Mouse (Mus musculus) spleen, adult 18-20 months (tissue): ENCODE results near the gene Stox2.

Source experiments
- DNase-seq, 2 experiments: peaks; one replicate each; pipeline ENCODE4 v3.0.0; 2022; ENCODE audit warnings: mixed read lengths in 2 of 2

The Stox2 gene

DNA sequence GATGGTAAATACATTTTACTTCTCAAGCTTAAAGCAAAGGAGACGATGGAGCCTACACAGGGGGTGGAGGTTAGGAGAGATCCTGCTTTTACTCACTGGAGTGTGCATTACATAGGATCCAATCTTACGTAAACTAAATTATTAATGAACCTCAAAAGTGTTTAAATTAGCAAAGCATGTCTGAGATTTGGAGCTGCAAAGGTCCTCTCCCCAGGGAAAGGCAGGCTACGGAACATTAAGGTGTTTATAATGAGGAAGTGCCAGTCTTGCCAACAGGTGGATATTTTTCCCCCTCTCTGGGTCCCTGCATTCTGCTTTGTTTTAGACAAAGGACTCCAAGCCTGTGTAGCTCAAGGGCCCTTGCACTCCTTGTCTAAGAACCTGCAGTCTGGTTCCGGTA is 205.3 kb downstream of the Stox2 start:
- no peak for DNase-seq

DNA sequence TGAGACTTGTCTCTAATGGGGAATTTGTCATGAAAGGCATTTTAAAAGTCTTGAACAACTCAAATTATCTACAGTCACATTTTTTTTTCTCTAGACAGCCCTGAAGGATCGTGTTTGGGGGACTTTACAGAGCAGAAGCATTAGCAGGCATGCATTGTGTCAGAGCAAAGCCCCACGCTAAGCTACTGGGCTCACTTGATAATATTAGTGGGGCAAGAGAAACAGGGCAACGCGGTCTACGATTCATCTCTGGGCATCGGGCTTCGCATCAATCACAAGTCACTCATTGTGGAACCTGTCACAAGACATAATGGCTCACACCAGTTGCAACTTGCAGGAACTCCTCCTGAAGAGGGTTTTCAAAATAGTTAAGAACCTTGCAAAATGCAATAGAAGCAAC is 205.9 kb downstream of the Stox2 start:
- DNase-seq, result no peak

DNA sequence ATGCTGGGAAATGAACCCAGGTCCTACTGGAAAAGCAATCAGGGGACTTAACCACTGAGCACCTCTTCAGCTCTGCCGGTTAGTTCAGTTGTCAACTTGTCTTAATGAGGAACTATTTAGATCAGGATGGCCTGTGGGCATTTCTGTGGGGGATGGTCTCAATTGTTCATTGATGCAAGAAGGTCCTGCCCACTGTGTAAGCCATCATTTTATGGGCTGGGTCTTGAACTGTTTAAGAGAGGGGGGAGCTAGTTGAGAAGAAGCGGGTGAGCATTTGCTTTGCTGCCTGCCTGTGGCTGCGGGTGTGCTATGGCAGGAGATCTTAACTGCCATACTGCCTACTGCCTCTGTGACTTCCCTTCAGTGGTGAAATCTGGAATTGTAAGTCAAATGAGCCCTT is 214.1 kb downstream of the Stox2 start:
- DNase-seq, result no peak

DNA sequence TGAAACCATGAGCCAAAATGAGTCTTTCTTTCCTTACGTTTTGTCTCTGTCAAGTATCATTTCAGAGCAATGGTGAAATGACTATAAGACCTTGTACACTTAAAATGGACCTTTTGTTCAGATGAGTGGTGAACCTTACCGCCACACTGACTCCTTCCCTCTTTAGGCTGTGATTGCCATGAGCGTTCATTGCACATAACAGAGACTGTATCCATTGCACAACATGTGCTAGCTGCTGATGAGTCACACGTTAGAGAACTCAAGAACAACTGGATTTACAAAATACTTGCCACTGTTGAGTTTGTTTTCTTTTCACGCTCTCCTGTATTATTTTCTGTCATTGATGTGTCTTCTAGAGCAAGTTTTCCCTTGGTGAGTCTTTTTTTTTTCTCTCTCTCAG is 216.1 kb downstream of the Stox2 start:
- DNase-seq, result no peak

DNA sequence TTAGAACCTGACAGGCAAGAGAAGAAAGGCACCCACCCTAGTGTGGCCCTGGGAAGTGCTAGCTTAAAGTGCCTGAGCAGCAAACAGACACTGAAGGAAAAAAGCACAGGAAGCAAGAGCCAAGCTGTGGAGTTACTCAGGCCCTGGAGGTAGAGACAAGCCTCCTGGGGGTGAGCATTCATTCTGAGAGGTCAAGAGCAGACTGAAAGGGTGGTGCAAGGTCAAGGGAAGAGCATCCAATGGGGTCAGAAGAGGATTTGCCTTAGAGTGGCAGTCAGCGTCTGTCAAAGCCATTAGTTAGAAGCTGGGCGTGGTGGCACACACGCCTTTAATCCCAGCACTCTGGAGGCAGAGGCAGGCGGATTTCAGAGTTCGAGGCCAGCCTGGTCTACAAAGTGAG is 224.3 kb downstream of the Stox2 start:
- no peak for DNase-seq

DNA sequence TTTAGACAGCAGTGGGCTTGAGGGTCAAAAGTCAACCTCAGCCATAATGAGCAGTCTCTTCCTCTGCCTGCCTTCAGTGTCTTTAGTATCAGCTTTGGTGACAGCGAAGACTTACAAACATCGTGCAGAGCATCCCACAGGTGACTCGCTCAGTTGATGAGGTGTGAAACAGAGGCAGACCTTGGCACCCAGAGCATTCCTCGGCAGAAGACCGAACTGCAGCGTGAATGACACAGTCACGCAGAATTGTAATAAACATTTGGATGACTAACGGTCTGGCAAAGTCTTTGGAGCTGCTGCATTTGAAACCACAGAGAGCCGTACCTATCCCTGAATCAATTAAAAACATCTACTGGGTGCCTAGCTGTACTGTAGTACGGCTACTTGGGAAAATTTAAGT is 225.0 kb downstream of the Stox2 start:
- DNase-seq, result no peak

DNA sequence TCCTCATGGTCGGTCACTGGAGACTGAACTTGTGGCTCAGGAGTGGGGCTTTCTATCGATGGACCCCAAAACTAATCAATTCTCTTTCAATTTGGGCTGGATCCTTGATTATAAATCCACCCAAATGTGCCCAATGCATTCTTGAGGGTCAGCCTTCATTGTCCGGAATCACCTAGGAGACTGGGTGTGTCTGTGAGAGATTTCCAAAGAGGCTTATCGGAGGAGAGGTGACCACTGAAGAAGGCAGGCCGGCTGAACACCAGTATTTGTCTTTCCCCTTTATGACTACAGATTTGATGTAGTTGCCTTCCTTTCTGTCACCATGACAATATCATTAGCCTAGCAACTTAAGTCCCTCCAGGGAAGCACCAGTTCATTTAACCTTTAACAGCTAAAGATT is 225.8 kb downstream of the Stox2 start:
- DNase-seq, result no peak

DNA sequence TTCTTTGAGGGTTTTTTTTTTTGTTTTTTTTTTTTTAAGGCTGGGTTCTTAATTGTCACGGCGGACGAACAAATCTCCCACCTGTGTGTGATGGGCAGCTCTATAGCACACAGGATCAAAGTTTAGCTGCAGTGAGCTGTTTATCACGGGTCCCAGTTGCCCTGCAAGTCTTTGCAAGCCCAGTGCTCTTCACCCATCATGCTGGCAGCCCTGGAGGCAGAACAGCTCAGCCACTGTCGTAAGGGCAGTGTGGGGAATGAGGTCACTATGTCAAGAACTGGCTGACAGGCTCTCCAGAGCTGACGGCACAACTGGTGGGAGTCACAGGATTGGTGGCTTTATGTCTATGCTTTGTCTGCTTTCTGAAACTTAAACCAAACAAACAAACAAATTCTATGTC is 227.6 kb downstream of the Stox2 start:
- DNase-seq, result no peak

DNA sequence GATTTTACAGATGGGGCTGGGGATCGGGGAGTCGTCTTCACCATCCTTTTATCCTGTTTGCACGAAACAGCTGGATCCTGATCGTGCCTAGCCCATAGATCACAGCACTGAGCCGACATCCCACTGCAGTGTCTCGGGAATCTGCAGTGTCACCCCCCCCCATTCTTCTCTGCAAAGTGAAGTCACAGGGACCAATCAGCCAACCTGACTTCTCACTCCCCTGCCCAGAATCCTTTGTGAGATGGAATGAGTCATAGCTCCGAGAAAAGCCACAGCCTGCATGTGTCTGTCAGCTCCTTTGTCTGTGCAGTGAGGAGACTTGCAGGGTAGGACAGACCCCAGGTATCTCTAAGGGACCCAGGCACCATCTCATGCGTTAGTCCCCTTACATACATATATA is 228.1 kb downstream of the Stox2 start:
- DNase-seq, result no peak

DNA sequence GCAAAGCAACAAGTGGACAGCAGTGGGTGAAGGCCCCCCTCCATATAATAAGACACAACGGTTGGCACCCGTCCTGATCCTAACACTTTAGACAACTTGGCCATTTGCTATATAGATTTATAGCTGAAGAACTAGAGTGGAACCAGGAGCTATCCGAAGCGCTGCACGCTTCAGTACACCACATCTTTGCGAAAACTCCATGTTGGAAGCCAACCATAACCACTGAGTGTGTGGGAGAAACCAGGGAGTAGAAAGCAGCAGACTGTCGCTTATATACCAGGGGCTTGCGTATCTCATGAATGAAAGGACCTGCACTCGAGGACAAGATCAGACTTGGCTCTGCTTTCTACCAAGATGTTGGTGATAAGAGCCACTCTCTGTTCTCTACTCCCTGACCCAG is 234.0 kb downstream of the Stox2 start:
- no peak for DNase-seq

DNA sequence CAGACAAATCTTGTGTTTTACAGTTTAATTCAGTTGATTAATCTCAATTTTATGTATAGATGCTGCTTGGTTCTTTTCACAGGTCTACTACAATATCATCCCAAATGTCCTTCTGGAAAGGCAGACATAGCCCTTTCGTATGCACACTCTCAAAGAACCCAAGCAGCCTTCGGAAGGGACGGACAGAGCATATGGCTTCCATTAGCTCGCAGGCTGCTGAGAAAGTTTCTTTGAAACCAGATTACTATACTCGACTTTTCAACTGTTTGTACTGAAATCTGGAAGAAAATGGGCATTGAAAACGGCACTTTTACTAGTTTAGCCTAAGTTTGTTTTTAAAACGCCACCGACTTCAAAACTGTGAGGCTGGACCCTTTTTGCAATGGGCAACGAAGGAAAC is 234.9 kb downstream of the Stox2 start:
- no peak for DNase-seq

DNA sequence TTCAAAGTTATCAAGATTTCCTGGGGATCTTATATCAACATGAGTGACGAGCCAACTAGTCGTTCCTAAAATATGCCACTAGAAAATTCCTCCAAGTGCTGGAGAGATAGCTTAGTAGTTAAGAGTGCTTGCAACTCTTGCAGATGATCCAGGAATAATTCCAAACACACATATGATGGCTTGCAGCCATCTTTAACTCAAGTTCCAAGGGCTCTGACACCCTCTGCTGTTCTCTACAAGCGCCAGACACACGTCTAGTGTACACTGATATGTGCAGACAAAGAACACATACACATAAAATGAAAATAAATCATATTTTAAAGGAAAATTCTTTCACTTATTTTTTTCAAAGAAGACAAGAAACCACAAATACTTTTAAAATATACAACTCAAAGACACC is 237.9 kb downstream of the Stox2 start:
- DNase-seq, result no peak

DNA sequence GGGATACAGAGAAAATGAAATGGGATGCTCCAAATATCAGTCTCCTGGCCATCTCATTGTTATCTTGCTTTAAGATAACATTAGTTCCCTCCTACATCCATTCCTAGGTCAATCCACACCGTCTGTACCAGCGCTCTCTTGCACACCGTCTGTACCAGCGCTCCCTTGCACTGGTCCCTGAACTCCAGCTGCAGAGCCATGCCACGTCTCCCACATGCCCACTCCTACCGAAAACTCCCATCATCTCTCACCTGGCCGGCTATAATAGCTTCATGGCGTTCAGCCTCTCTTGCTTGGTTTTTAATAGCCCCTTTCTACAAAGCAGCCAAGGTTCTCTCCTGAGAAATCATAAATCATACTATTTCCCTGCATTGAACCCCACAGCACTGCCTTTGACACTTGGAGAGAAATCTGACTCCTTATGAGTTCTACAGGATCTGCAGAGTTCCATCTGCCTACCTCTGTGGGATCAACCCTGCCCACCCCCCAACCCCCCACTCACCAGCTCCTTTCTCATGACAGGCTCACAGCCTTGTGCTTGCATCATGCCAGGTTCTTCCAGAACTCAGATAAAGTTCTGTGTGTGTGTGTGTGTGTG is 239.4 kb downstream of the Stox2 start:
- DNase-seq, result no peak

DNA sequence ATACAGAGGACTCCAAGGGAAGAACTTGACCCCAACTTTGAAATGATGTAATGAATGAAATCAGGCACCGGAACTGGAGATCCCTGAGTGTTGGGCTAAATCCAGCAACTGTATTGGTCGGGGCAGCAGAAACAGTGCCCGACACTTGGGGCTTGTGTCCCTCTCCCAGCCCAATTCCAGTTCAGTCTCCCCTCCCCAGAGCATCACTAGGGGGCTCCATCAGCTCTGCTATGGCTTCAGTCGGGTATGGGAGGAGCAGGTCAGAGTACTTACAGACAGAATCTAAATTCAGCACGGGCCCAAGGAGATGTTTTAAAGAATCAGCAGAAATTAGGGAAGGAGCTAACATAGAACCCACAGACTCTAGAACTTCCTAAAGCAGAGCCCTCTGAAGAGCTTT is 240.7 kb downstream of the Stox2 start:
- no peak for DNase-seq

DNA sequence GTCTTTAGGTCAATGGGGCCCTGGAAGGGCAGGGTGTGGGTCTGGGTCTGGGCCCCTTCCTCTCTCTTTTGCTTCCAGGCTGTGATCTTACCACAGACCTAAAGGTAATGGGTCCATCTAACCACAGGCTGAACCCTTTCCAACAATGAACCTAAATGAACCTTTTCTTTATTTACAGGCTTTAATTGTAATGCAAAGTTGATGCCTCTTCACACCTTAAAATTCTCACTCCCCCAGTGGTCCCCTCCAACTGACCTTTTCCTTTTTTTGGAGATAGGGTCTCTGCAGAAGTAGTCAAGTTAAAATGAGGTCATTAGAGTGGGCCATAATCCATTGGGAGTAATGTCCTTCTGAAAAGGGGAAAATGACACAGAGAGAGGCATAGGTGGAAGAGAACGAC is 249.8 kb downstream of the Stox2 start:
- no peak for DNase-seq

DNA sequence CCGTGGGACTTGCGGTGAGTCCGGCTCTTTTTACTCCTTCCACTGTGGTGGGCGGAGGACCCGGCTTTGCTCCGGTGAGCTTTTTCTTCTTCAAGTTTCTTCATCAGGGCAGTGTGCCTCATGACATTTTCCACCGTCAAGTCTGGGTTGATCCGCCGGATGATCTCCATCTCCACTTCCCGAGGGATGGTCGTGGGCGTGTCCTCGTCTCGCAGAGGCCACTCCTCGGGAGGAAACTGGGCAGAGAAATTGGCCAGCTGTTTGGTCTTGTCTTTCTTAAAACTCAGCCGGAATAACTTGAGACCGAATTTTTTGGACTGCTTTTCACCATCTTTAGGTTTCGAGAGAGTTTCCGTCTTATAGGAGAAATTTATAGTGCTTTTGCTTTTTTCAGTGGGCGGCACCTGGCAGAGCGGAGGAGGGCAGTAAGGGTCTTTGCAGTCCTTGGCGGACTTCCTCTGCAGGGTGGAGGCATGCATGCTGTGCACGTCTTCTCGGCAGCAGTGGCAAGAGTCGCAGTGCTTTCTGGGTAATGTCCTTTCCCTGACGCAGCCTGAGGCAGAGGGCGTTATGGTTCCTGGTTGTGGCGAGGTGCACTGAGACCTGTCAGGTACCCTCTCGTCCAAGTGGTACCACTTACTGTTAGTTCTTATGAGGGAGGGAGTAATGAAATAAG is 252.7 kb downstream of the Stox2 start:
- DNase-seq, result no peak

DNA sequence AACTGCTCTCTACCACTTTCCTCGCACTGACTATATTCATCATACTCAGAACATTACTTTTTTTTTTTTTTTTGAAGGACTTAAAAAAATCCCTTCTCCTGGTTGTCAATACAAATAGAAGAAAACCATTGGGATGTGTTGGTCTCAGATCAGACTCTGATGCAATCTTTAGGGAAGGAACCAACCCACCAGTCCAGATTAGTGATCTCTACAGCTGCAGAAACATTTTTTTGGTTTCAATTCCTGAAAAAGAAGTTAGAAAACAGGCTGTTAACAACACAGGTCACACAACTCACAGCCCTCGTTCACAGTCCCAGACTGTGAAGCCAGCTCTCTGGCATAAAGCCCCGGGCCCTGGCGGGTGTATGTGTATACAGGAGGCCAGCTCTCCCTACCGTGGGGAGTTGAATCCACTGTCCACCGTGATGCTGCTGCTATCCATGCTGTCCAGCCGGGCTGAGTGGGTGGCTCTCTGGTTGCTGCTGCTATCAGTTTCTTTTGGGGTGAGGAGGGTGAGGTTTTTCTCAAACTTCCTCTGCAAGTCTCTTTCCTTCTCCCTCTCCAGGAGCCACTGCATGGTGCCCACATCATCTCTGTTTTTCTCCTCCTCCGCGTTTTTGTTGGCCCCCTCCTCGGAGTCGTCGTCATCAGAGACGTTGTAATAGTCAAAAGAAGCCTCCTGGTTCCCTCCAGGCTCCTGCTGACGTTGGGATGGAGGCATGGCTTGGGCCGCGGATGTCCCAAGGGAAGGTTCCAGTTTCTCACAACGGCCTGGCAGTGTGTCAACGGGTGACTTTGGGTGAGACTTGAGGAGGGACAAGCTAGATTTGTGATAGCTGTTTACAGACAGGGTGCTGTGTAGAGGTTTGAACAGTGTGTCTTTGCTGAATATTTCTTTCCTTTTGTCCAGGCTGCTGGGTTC is 254.5 kb downstream of the Stox2 start:
- peak in 1 of 2 experiments; percentile 7 for DNase-seq

DNA sequence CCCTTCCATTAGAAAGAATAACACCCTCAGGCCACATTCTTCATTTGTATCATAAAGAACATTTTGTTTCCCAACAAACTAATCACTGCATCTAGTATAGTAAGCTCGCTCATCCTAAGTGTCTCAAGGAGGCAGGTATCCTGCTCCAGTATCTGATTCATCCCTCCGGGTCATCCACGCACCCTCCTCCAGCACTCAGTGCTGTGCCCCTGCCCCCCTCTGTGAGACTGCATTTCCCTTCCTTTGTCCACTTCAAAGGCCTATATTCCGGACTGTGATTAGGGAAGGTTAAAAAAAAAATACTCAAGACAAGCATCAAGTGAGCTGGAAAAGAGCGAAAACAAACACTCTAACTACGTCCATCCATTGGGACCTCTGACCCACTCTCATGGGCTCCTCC is 260.8 kb downstream of the Stox2 start:
- DNase-seq, result no peak

DNA sequence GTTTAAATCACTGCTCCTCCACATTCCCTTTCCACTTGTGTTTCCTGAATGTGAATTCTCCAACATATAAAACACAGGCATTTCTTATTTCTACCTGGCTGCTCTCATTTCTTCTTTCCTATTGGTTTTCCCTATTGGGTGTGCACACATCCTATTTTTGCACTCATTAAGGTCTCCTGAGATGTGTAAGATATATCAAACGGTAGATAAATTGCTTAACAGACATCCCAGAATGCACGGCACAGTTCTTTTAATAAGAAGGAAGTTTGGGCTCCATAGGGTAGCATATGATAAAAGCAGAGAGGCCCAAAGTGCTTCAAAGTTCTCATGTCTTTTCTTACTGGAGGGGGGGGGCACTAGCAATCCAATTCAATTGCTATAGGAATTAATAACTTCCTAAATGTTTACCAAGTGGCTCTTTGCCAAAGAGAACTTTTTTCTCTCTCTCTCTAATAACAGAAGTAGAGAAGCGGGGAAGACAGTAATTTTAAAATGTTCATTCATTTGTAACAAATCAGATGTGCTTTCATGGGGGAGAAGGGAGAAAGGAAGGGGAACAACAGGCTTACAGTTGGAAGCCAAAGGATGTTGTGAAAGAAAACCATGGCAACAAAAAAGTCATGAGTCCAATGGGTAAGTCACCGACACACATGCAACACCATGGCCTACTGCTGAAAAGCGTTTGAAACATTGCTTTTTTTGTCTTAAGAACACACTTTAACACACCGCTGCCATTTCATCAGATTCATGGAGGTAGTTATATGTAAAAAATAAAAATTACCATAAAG is 263.2 kb downstream of the Stox2 start:
- no peak for DNase-seq

DNA sequence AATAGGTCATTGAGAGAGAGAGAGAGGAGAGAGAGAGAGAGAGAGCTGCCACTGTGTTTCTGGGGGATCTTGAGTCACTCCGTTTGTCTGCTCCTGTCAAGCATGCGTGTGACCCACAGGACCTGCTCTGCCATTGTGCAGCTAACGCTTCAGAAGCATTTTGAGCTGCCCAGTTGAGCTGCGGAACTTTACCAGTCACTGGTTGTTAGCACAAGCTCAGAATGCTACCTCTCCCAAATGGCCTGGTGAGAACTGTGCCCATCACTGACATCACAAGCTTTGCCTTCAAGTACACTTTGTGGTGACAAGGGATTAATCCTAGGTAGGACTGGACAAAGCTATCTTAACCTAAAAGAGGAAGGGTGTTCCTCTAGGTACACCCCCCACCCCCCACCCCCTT is 263.9 kb downstream of the Stox2 start:
- DNase-seq, result no peak

DNA sequence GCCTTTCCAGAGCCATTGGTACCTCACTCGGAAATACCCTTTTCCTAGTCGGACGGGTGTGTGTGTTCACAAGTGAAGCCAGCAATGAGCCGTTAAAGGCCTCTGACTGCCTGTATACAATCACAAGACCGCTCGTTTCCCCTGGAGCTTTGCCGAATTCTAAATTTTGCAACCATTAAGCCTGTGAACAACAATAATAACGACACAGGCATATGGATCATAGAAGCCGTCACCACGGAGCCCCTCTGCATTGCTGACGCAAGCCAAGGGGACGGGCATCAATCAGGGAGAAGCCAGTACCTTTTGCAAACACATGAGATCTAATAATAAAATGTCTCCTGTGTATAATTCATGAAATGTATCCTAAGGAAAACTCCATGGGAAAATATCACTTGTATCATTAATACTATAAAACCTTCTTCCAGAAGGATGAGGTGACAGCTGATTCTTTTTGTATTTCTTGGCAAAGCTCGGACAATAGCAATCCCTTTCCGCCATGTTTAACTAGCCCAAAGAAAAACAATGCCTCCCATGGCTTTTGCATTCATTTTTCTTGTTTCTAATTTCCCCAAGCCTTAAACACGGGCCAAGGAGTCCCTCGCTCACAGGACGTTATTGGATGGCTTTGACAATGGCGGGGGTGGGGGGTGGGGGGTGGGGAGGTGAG is 265.0 kb downstream of the Stox2 start:
- no peak for DNase-seq

DNA sequence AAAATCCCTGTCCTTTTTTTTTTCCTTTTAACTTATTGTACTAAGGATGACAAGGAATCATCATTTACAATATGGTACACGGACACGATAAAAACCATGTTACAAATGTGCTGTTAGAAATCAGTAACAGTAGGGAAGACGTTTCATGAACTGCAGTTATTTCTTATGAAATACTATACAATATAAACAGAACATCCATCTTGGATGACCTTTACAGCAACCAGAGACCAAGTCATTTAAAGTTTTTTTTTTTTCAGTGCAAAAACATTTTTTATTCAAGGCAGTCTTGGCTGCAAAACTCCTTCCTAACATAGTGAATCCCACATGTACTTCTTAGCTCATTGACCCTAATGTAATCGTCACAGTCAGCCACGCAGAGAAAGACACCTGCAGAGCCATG is 266.0 kb downstream of the Stox2 start:
- DNase-seq, result no peak

DNA sequence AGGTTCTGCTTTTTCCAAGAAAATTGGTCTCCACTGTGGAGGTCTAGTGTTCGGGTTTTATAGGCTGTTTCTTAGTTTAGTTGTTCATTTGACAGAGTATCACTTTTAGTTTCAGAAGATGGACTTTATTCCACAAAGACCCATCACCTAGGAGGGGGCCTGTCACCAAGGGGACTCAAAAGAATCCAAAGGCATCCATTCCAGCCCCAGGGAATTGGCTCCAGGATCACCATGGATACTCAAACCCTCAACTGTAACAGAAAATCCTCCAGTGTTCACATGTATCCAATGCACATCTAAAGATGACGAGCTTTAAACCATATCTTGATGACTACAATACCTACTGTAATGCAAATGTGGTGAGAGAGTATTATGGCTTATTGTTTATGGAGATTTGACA is 267.4 kb downstream of the Stox2 start:
- no peak for DNase-seq
